Mouse (Mus musculus): Measurements from ENCODE around the gene Tc2n. TPM values are rescaled to one million over a fixed set of nuclear protein-coding genes. Genes with fewer than 3 reads are reported as not detected.
"Not testable (repeated sequence)": the region's sequence is repeated elsewhere in the genome, so short reads cannot be mapped to it uniquely, and the experiment has no call there.

The Tc2n gene
- polyA plus RNA-seq, 1 experiment from 2014 or later = 7.4 TPM

DNA sequence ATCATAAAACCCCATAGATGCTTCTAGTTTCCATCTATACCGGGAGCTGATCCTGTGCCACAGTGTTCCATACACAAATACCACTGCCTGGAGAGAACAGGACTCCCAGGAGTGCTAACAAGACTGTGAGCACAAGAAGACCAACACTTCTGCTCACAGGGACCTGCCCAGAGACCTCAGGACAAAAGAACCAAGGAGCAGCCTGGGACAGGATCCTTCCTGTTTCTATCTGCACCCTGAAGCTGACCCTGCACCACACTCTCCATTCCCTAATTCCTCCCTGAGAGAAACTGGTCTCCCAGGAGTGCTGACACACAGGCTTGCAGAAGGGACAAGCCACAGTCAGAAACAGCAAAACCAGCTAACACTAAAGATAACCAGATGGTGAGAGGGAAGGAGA lies 21.8 kb downstream of the Tc2n start:
- no peaks in the 10 kb centered on the region for H3K9me3 ChIP-seq (ENCODE audit: control insufficient read depth)
- no peak overlapping the region for H3K4me2 ChIP-seq (replicated peaks; ENCODE audit: low read depth)
- H3K27ac ChIP-seq (ENCODE audit: low read depth, low read length) = no peak overlapping the region
- H3K4me3 ChIP-seq (ENCODE audit: low read depth, low read length) = no peak overlapping the region
- H3K27me3 ChIP-seq (replicated peaks; ENCODE audit: control insufficient read depth, insufficient read depth, low read length) = no peaks in the 10 kb centered on the region
- H3K36me3 ChIP-seq (ENCODE audit: control insufficient read depth, insufficient read depth) = no peaks in the 10 kb centered on the region
- no peak for TF ChIP-seq CTCF (IDR thresholded peaks at IDR 0.05; ENCODE audit: low read depth)
- ATAC-seq = no peak
- no peaks in the 10 kb centered on the region for H3K4me1 ChIP-seq (replicated peaks; ENCODE audit: control insufficient read depth, insufficient read depth, low read length)
- 57% methylated on average over 1 of the region's 1 CpGs for WGBS
- H3K9ac ChIP-seq (ENCODE audit: low read depth, low read length) = no peak overlapping the region

DNA sequence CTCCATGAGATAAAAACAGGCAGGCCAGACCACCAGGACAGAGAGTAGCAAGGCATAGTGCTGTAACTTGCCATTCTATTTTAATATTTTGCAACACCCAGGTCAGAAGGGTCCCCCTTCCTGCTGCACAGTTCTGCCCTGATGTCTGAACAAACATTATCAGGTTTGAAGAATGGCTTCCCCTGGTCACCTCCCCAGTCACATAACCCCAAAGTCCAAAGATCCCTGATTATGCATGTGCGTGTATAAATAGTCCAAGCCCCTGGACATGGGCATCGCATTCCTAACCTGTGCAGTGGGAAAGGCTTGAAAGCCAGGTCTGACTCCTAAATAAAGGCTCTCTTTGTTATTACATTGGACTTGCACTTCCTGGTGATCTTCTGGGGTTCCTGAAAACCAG lies 37.8 kb downstream of the Tc2n start:
- H3K4me3 ChIP-seq (ENCODE audit: low read depth, low read length) = no peak overlapping the region
- no peaks in the 10 kb centered on the region for H3K36me3 ChIP-seq (ENCODE audit: control insufficient read depth, insufficient read depth)
- TF ChIP-seq CTCF (IDR thresholded peaks at IDR 0.05; ENCODE audit: low read depth) = no peak
- H3K27me3 ChIP-seq (replicated peaks; ENCODE audit: control insufficient read depth, insufficient read depth, low read length) = no peaks in the 10 kb centered on the region
- WGBS = 33% methylated on average over 2 of the region's 2 CpGs
- no peaks in the 10 kb centered on the region for H3K4me1 ChIP-seq (replicated peaks; ENCODE audit: control insufficient read depth, insufficient read depth, low read length)
- no peak overlapping the region for H3K4me2 ChIP-seq (replicated peaks; ENCODE audit: low read depth)
- H3K9ac ChIP-seq (ENCODE audit: low read depth, low read length) = no peak overlapping the region
- no peak overlapping the region for H3K27ac ChIP-seq (ENCODE audit: low read depth, low read length)
- no peak for ATAC-seq
- H3K9me3 ChIP-seq (ENCODE audit: control insufficient read depth) = no peaks in the 10 kb centered on the region

DNA sequence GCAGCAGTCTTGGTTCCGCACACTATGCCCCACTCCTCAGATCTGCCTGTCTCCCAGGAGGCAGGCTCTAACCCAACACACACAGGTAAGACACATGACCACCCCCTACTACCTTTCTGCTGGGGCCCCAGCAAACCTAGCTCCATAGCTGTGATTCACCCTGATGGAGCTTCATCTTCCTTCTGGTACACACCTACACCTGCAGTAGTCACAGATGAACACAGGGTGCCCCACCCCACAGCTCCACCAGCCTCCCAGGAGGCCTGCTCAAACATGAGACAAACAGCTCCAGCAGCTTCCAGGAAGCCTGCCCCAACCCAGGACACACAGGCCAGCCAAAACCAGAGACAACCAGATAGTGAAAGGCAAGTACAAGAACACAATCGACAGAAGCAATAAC lies 50.8 kb downstream of the Tc2n start:
- WGBS = 84% methylated on average over 2 of the region's 2 CpGs
- no peak for ATAC-seq
- no peaks in the 10 kb centered on the region for H3K27me3 ChIP-seq (replicated peaks; ENCODE audit: control insufficient read depth, insufficient read depth, low read length)
- no peak overlapping the region for H3K9ac ChIP-seq (ENCODE audit: low read depth, low read length)
- H3K9me3 ChIP-seq (ENCODE audit: control insufficient read depth) = no peaks in the 10 kb centered on the region
- no peak overlapping the region for H3K4me3 ChIP-seq (ENCODE audit: low read depth, low read length)
- H3K27ac ChIP-seq (ENCODE audit: low read depth, low read length) = no peak overlapping the region
- no peaks in the 10 kb centered on the region for H3K4me1 ChIP-seq (replicated peaks; ENCODE audit: control insufficient read depth, insufficient read depth, low read length)
- no peak overlapping the region for H3K4me2 ChIP-seq (replicated peaks; ENCODE audit: low read depth)
- TF ChIP-seq CTCF (IDR thresholded peaks at IDR 0.05; ENCODE audit: low read depth) = no peak
- no peaks in the 10 kb centered on the region for H3K36me3 ChIP-seq (ENCODE audit: control insufficient read depth, insufficient read depth)

- WGBS = 57% methylated on average over 1 of the region's 1 CpGs
Observed at GRCm38 (mm10) chr12:101633137-101633536, 85.2 kb downstream of the Tc2n start.

DNA sequence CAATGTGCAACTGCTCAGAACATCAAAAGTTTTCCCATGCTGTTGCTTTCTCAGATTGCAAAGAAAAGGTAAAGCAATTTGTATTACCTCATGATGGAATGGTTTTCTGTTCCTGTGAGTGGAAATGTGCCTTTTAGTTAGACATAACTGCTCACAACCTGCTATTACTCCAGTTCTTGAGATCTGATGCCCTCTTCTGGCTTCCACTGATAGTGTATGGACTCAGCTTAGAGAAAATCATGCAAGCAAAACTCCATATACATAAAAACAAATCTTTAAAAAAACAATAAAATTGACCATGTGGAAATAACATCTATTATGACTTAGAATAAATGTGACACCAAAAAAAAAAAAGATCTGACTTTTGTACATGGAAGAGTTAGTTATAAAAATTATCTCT lies 111.7 kb downstream of the Tc2n start:
- H3K27me3 ChIP-seq (replicated peaks; ENCODE audit: control insufficient read depth, insufficient read depth, low read length); H3K9ac ChIP-seq (ENCODE audit: low read depth, low read length); ATAC-seq; H3K36me3 ChIP-seq (ENCODE audit: control insufficient read depth, insufficient read depth); H3K27ac ChIP-seq (ENCODE audit: low read depth, low read length); H3K4me1 ChIP-seq (replicated peaks; ENCODE audit: control insufficient read depth, insufficient read depth, low read length); H3K9me3 ChIP-seq (ENCODE audit: control insufficient read depth); H3K4me3 ChIP-seq (ENCODE audit: low read depth, low read length); H3K4me2 ChIP-seq (replicated peaks; ENCODE audit: low read depth): not testable (repeated sequence)
- peak; percentile 38; the same call in 1 of the 2 replicates for TF ChIP-seq CTCF (IDR thresholded peaks at IDR 0.05; ENCODE audit: low read depth)

More at GRCm38 (mm10) chr12:101633137-101633536, 85.2 kb downstream of the Tc2n start:
- no peaks in the 10 kb centered on the region for H3K27me3 ChIP-seq (replicated peaks; ENCODE audit: control insufficient read depth, insufficient read depth, low read length)
- no peaks in the 10 kb centered on the region for H3K36me3 ChIP-seq (ENCODE audit: control insufficient read depth, insufficient read depth)
- no peak for ATAC-seq
- H3K27ac ChIP-seq (ENCODE audit: low read depth, low read length) = no peak overlapping the region
- no peak for TF ChIP-seq CTCF (IDR thresholded peaks at IDR 0.05; ENCODE audit: low read depth)
- no peak overlapping the region for H3K9ac ChIP-seq (ENCODE audit: low read depth, low read length)
- H3K4me3 ChIP-seq (ENCODE audit: low read depth, low read length) = no peak overlapping the region
- no peaks in the 10 kb centered on the region for H3K9me3 ChIP-seq (ENCODE audit: control insufficient read depth)
- no peaks in the 10 kb centered on the region for H3K4me1 ChIP-seq (replicated peaks; ENCODE audit: control insufficient read depth, insufficient read depth, low read length)
- H3K4me2 ChIP-seq (replicated peaks; ENCODE audit: low read depth) = no peak overlapping the region

Other genes with a start within 250 kb of the Tc2n start
- gene Fbln5, start 100.5 kb upstream of the Tc2n start, polyA plus RNA-seq (2015; fragmentation: Nextera tagmentation; extraction: Ambion mirVana) = 38.1 and 39.0 TPM in 2 replicates
- 42.9 and 54.8 TPM in 2 replicates for gene Trip11, start 194.7 kb upstream of the Tc2n start, polyA plus RNA-seq (2015; fragmentation: Nextera tagmentation; extraction: Ambion mirVana)
- gene Atxn3, start 239.7 kb upstream of the Tc2n start, polyA plus RNA-seq (2015; fragmentation: Nextera tagmentation; extraction: Ambion mirVana) = 11.7 and 12.9 TPM in 2 replicates

Data from intestine, postnatal 0 days (tissue).